Mouse (Mus musculus): ENCODE data around the gene Vopp1. TPM values are rescaled to one million over a fixed set of nuclear protein-coding genes. Genes with fewer than 3 reads are reported as not detected.
"Not testable (repeated sequence)": the region's sequence is repeated elsewhere in the genome, so short reads cannot be mapped to it uniquely, and the experiment has no call there.

The Vopp1 gene
- polyA plus RNA-seq, 1 experiment from 2014 or later: 24.3 TPM

DNA sequence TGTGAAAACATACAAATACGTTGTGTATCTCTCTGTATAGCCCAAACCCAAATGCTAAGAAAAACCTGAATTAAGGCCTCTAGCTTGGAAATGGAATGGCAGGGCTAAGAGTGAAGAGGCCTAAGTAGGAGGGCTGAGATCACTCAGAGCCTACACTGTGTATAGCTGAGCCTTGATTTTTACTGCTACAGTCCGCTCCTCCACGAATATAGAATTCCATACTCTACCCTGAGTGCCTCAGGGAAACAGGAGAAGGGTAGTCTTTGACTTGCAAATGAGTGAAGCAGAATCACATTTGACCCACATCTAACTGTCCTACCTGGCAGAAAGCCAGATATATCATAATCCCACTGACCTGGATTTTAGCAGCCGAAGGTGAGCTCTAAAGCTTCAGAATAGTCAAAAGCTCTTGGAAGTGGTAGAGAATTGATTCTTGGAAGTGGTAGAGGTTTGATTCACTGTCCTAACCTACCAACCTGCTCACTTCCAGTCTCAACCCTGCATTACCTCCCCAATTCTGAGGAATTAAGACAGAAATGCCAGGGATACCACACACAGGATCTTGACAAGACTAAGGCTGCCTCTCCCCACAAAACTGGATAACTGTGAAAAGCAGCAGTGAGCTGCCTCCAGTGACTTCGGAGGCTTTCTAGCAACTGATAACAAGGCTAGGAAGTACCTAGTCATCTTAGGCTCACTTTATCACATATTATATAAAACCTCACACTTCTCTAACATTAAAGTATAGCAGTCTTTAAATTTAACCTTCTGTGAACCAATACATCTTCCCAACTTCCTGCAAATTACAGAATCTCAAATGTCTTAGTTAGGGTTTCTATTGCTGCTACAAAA, 19.5 kb downstream of the Vopp1 start:
- Histone ChIP-seq H3K27ac (replicated peaks) (no peak overlapping the region), H3K4me2 (replicated peaks; ENCODE audit: low read depth) (no peak overlapping the region), H3K4me3 (ENCODE audit: low read depth, low read length) (no peak overlapping the region), H3K36me3 (ENCODE audit: control insufficient read depth, insufficient read depth, low read length) (no peaks in the 10 kb centered on the region), H3K4me1 (replicated peaks; ENCODE audit: control insufficient read depth, insufficient read depth) (no peaks in the 10 kb centered on the region), H3K9me3 (ENCODE audit: control insufficient read depth, low read length) (no peaks in the 10 kb centered on the region), H3K27me3 (ENCODE audit: control insufficient read depth, insufficient read depth, low read length) (no peaks in the 10 kb centered on the region), H3K9ac (ENCODE audit: low read length) (no peak overlapping the region)
- no peak for TF ChIP-seq EP300 (optimal IDR thresholded peaks at IDR 0.05)
- TF ChIP-seq CTCF (IDR thresholded peaks at IDR 0.05; ENCODE audit: low read depth): no peak
- no peak for DNase-seq (ENCODE audit: low spot score)
- WGBS: 85% methylated on average over 5 of the region's 5 CpGs
- no peak for ATAC-seq (ENCODE audit: low FRiP score, low TSS enrichment)

DNA sequence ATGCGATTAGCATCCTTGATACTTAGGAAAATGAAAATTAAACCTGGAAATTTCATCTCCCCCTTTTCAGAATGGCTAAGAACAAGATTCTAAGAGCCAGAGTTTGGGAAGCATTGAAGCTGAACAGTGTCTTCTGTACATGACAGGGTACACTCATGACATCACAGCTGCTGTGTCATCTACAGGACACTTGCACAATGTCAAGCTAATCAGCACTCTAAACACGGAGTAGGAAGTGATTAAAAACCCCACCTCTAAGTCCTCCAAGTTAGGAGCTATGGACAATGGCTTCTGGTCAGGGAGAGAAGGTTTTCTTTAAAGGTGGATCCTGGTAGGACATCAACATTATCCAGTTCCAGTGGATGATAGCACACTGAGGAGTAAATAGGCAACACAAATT, 21.8 kb downstream of the Vopp1 start:
- Histone ChIP-seq H3K9ac (ENCODE audit: low read length) (no peak overlapping the region), H3K4me1 (replicated peaks; ENCODE audit: control insufficient read depth, insufficient read depth) (no peaks in the 10 kb centered on the region), H3K4me2 (replicated peaks; ENCODE audit: low read depth) (no peak overlapping the region), H3K27me3 (ENCODE audit: control insufficient read depth, insufficient read depth, low read length) (no peaks in the 10 kb centered on the region), H3K27ac (replicated peaks) (no peak overlapping the region), H3K9me3 (ENCODE audit: control insufficient read depth, low read length) (no peaks in the 10 kb centered on the region), H3K4me3 (ENCODE audit: low read depth, low read length) (no peak overlapping the region), H3K36me3 (ENCODE audit: control insufficient read depth, insufficient read depth, low read length) (no peaks in the 10 kb centered on the region)
- no peak for TF ChIP-seq EP300 (optimal IDR thresholded peaks at IDR 0.05)
- no peak for TF ChIP-seq CTCF (IDR thresholded peaks at IDR 0.05; ENCODE audit: low read depth)
- WGBS: 72% methylated on average over 2 of the region's 2 CpGs
- ATAC-seq (ENCODE audit: low FRiP score, low TSS enrichment) (no peak), DNase-seq (ENCODE audit: low spot score) (no peak)

DNA sequence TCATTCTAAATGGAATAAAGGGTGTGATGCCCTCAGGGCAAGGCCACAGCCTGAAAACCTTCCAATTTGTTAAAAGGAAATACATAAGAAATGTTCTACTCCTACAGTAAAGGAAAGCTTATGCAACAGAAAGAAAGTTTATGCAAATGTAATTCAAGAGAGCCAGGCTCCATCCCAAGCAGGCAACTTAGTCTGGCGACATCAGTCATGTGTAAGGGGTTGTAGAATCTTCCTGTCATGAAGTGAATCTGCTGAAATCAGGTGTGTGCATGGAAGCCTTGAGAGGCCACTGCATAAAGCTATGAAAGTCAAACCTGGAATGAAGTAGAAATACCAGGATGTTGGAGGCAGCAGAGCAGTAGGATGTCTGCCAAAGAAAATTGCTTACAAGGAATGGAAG, 26.0 kb downstream of the Vopp1 start:
- 73% methylated on average over 1 of the region's 1 CpGs for WGBS
- no peaks in the 10 kb centered on the region for H3K4me1 ChIP-seq (replicated peaks; ENCODE audit: control insufficient read depth, insufficient read depth)
- H3K27me3 ChIP-seq (ENCODE audit: control insufficient read depth, insufficient read depth, low read length): no peaks in the 10 kb centered on the region
- H3K36me3 ChIP-seq (ENCODE audit: control insufficient read depth, insufficient read depth, low read length): no peaks in the 10 kb centered on the region
- H3K4me2 ChIP-seq (replicated peaks; ENCODE audit: low read depth): no peak overlapping the region
- H3K9ac ChIP-seq (ENCODE audit: low read length): no peak overlapping the region
- TF ChIP-seq CTCF (IDR thresholded peaks at IDR 0.05; ENCODE audit: low read depth) (no peak), EP300 (optimal IDR thresholded peaks at IDR 0.05) (no peak)
- no peaks in the 10 kb centered on the region for H3K9me3 ChIP-seq (ENCODE audit: control insufficient read depth, low read length)
- H3K27ac ChIP-seq (replicated peaks): no peak overlapping the region
- no peak overlapping the region for H3K4me3 ChIP-seq (ENCODE audit: low read depth, low read length)
- DNase-seq (ENCODE audit: low spot score) (no peak), ATAC-seq (ENCODE audit: low FRiP score, low TSS enrichment) (no peak)

DNA sequence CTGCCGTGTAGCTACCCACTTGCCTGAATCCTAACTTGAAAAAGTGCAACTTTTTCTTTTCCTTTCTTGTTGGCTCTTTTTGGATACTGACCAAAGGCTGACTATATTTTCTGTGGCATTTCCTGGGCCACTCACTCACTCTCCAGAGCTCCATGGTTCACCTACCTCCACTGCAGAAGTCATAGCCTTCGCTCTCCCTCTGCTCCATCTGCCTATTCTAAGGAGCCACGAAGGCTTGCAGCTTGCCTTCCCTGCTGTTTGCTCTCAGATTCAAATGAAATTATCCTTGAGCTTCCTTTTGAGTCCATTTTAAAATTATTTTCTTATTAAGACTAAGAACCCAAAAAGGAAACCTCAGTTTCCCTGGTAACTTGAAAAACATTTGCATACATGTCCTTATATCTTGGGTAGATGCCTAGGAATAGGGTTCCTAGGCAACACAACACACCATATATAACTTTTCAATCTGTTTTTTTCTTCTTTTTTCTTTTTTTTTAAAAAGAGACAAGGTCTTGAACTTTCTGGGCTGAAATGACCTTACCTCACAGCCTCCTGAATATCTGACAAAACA, 28.0 kb downstream of the Vopp1 start:
- DNase-seq (ENCODE audit: low spot score) (no peak), ATAC-seq (ENCODE audit: low FRiP score, low TSS enrichment) (no peak)
- no peaks in the 10 kb centered on the region for H3K36me3 ChIP-seq (ENCODE audit: control insufficient read depth, insufficient read depth, low read length)
- no peak overlapping the region for H3K27ac ChIP-seq (replicated peaks)
- no peak overlapping the region for H3K9ac ChIP-seq (ENCODE audit: low read length)
- H3K9me3 ChIP-seq (ENCODE audit: control insufficient read depth, low read length): no peaks in the 10 kb centered on the region
- TF ChIP-seq CTCF (IDR thresholded peaks at IDR 0.05; ENCODE audit: low read depth): no peak
- TF ChIP-seq EP300 (optimal IDR thresholded peaks at IDR 0.05): no peak
- H3K4me3 ChIP-seq (ENCODE audit: low read depth, low read length): no peak overlapping the region
- H3K27me3 ChIP-seq (ENCODE audit: control insufficient read depth, insufficient read depth, low read length): no peaks in the 10 kb centered on the region
- 82% methylated on average over 3 of the region's 3 CpGs for WGBS
- H3K4me2 ChIP-seq (replicated peaks; ENCODE audit: low read depth): no peak overlapping the region
- no peaks in the 10 kb centered on the region for H3K4me1 ChIP-seq (replicated peaks; ENCODE audit: control insufficient read depth, insufficient read depth)

DNA sequence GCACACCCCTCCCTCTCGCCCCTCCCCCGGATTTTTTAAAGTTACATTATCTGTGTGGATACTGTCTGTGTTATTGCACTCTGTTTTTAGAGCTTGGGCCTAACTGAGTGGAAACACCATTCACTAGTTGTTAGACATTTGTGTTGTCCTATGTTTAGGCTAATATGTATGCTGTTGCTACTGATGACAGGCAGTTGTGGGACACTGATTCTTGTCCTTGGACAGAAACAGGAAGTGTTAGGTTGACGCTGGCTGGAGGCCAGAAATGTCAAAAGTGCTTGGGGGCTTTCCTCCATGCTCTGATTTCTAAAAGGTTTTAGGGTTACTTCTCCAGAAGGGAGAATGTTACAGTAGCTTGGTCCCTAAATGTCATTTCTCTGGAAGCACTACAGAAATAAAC, 29.1 kb downstream of the Vopp1 start:
- Histone ChIP-seq H3K36me3 (ENCODE audit: control insufficient read depth, insufficient read depth, low read length) (no peaks in the 10 kb centered on the region), H3K27me3 (ENCODE audit: control insufficient read depth, insufficient read depth, low read length) (no peaks in the 10 kb centered on the region), H3K4me2 (replicated peaks; ENCODE audit: low read depth) (no peak overlapping the region), H3K9me3 (ENCODE audit: control insufficient read depth, low read length) (no peaks in the 10 kb centered on the region), H3K27ac (replicated peaks) (no peak overlapping the region), H3K4me1 (replicated peaks; ENCODE audit: control insufficient read depth, insufficient read depth) (no peaks in the 10 kb centered on the region), H3K4me3 (ENCODE audit: low read depth, low read length) (no peak overlapping the region), H3K9ac (ENCODE audit: low read length) (no peak overlapping the region)
- no peak for TF ChIP-seq EP300 (optimal IDR thresholded peaks at IDR 0.05)
- no peak for TF ChIP-seq CTCF (IDR thresholded peaks at IDR 0.05; ENCODE audit: low read depth)
- ATAC-seq (ENCODE audit: low FRiP score, low TSS enrichment) (no peak), DNase-seq (ENCODE audit: low spot score) (no peak)
- WGBS: 62% methylated on average over 3 of the region's 3 CpGs

DNA sequence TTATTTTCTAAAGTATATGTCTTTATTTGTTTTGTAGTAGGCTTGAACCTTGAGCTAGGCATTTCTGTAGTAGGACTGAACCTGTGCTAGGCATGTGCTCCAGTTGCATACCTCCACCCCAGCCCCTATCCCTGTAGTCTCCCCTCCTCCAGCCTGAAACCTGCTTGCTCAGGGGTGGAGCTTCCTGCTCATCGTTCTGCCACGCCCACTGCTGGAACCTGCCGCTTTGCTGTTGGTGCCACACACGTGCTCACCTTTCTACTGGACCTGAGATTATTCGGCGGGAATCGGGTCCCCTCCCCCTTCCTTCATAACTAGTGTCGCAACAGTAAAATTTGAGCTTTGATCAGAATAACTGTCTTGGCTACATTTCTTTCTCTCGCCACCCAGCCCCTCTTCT, 32.1 kb downstream of the Vopp1 start:
- H3K9ac ChIP-seq (ENCODE audit: low read length); H3K9me3 ChIP-seq (ENCODE audit: control insufficient read depth, low read length); DNase-seq (ENCODE audit: low spot score); H3K36me3 ChIP-seq (ENCODE audit: control insufficient read depth, insufficient read depth, low read length); H3K4me3 ChIP-seq (ENCODE audit: low read depth, low read length); ATAC-seq (ENCODE audit: low FRiP score, low TSS enrichment); H3K27me3 ChIP-seq (ENCODE audit: control insufficient read depth, insufficient read depth, low read length); H3K4me2 ChIP-seq (replicated peaks; ENCODE audit: low read depth); H3K27ac ChIP-seq (replicated peaks); H3K4me1 ChIP-seq (replicated peaks; ENCODE audit: control insufficient read depth, insufficient read depth): not testable (repeated sequence)
- 67% methylated on average over 9 of the region's 9 CpGs for WGBS
